8 mouse cellular contexts compared by ENCODE assay signal in genomic region chr1:74195961-74196360, GRCm38 (mm10). TPM values are rescaled to one million over a fixed set of nuclear protein-coding genes. Genes with fewer than 3 reads are reported as not detected.
DNase-seq lines count a peak whose midpoint lies in the region; ATAC-seq and TF ChIP-seq lines count a peak whose summit lies in the region.

No protein-coding gene starts in this region.

- TF ChIP-seq EP300 in heart, adult 2 months (IDR thresholded peaks at IDR 0.05; ENCODE audit: insufficient read depth, low read depth, low read length) = no peak

- H3K4me2 ChIP-seq in liver, embryonic 11.5 days = no peak overlapping the region

- peak; percentile 76 for TF ChIP-seq CTCF in heart, adult 2 months (IDR thresholded peaks at IDR 0.05)

- no peaks in the 10 kb centered on the region for H3K27me3 ChIP-seq in heart, adult 2 months (ENCODE audit: control insufficient read depth, insufficient read depth, low read length)
- no peaks in the 10 kb centered on the region for H3K27me3 ChIP-seq in liver, embryonic 11.5 days (replicated peaks; ENCODE audit: control insufficient read depth, insufficient read depth, low read length)

- no peaks in the 10 kb centered on the region for H3K79me2 ChIP-seq in heart, adult 2 months (replicated peaks; ENCODE audit: control insufficient read depth, insufficient read depth, low read length)

- intact Hi-C loops in heart, adult 2 months (cut with DNase I) = no loop called here

- H3K36me3 ChIP-seq in heart, adult 2 months (ENCODE audit: control insufficient read depth, insufficient read depth, low read length) = no peaks in the 10 kb centered on the region
- no peaks in the 10 kb centered on the region for H3K36me3 ChIP-seq in liver, embryonic 11.5 days (ENCODE audit: control insufficient read depth, insufficient read depth, low read length)

- 41% methylated on average over 7 of the region's 7 CpGs for WGBS in heart, adult 2 months
- WGBS in liver, embryonic 11.5 days = 32% methylated on average over 7 of the region's 7 CpGs

- H3K4me3 ChIP-seq in heart, adult 2 months = no peak overlapping the region
- no peak overlapping the region for H3K4me3 ChIP-seq in liver, embryonic 11.5 days (ENCODE audit: low read depth, low read length)

- TF ChIP-seq POLR2A in heart, adult 2 months (IDR thresholded peaks at IDR 0.05; ENCODE audit: insufficient read depth, low read depth, low read length) = no peak

- H3K27ac ChIP-seq in heart, adult 2 months = no peak overlapping the region
- no peak overlapping the region for H3K27ac ChIP-seq in liver, embryonic 11.5 days (ENCODE audit: low read depth, low read length)

- H3K4me1 ChIP-seq in heart, adult 2 months (ENCODE audit: control insufficient read depth, insufficient read depth, low read length) = no peaks in the 10 kb centered on the region
- H3K4me1 ChIP-seq in liver, embryonic 11.5 days (replicated peaks; ENCODE audit: control insufficient read depth, insufficient read depth, low read length) = peaks cover 5% of the 10 kb centered on the region; the same call in 1 of the 2 replicates

- ATAC-seq in CD4-positive, CD25-positive, alpha-beta regulatory T cell, adult 4 months = peak; percentile 67
- ATAC-seq in liver, embryonic 11.5 days (replicated peaks; ENCODE audit: low FRiP score) = 0 out of 2 replicates have a peak, but pooled peaks have one; percentile 36

- H3K9me3 ChIP-seq in liver, embryonic 11.5 days (ENCODE audit: control insufficient read depth, low read length) = no peaks in the 10 kb centered on the region

- H3K9ac ChIP-seq in heart, adult 2 months (ENCODE audit: low read depth, low read length) = no peak overlapping the region
- no peak overlapping the region for H3K9ac ChIP-seq in liver, embryonic 11.5 days (ENCODE audit: low read depth, low read length)

- DNase-seq in heart, adult 2 months = no peak
- no peak for DNase-seq in heart, adult 9 months (ENCODE audit: low spot score in 2 of 2)
- DNase-seq in embryo, embryonic 10 days (ENCODE audit: low spot score) = peak; percentile 50
- no peak for DNase-seq in liver, embryonic 11.5 days (ENCODE audit: low spot score)
- DNase-seq in thymus, postnatal 25 days = peak; percentile 35
- DNase-seq in cerebellum, postnatal 4 days (ENCODE audit: low spot score in 2 of 2) = no peak
- no peak for DNase-seq in left cerebral cortex, adult 9 months (ENCODE audit: low spot score in 2 of 2)

RNA-seq across cellular contexts. Expression of gene Cxcr1, which starts 1.5 kb away (rescaled TPM):
- total RNA-seq in heart, adult 2 months (2021) = not detected
- polyA plus RNA-seq in heart, adult 2 months (2012; rRNA removed) = not detected in 2 replicates
- polyA plus RNA-seq in CD4-positive, CD25-positive, alpha-beta regulatory T cell, adult 4 months (2017; shearing (Covaris generic)) = not detected
- not detected in 2 replicates for polyA plus RNA-seq in liver, embryonic 11.5 days (2014; fragmentation: Nextera tagmentation; extraction: Ambion mirVana)

RNA-seq across cellular contexts. Expression of gene Arpc2, which starts 39.9 kb away (rescaled TPM):
- total RNA-seq in heart, adult 2 months (2021) = 100 to 1,000 TPM; 130 to 132 TPM
- polyA plus RNA-seq in heart, adult 2 months (2012; rRNA removed) = 85.5 and 111 TPM in 2 replicates
- 100 to 1,000 TPM; 614 to 635 TPM for polyA plus RNA-seq in CD4-positive, CD25-positive, alpha-beta regulatory T cell, adult 4 months (2017; shearing (Covaris generic))
- polyA plus RNA-seq in liver, embryonic 11.5 days (2014; fragmentation: Nextera tagmentation; extraction: Ambion mirVana) = 375 and 384 TPM in 2 replicates

RNA-seq across cellular contexts. Expression of gene Cxcr2, which starts 42.2 kb away (rescaled TPM):
- under 1 TPM; 0.14 to 0.52 TPM for total RNA-seq in heart, adult 2 months (2021)
- 0.82 and 1.3 TPM in 2 replicates for polyA plus RNA-seq in heart, adult 2 months (2012; rRNA removed)
- not detected for polyA plus RNA-seq in CD4-positive, CD25-positive, alpha-beta regulatory T cell, adult 4 months (2017; shearing (Covaris generic))
- polyA plus RNA-seq in liver, embryonic 11.5 days (2014; fragmentation: Nextera tagmentation; extraction: Ambion mirVana) = 0.47 and 0.70 TPM in 2 replicates

Comparison
In these comparisons a context has a peak if more than half of its experiments do, and no peak if none do; other contexts are left out.
1. DNase-seq: peak in embryo, embryonic 10 days (single experiment) and thymus, postnatal 25 days (single experiment); none in heart, adult 2 months (0 of 2), heart, adult 9 months (0 of 2), liver, embryonic 11.5 days (single experiment), cerebellum, postnatal 4 days (0 of 2) and left cerebral cortex, adult 9 months (0 of 2).